Mouse (Mus musculus) MEL (cell line): ENCODE measurements around the gene Prss48. TPM values are rescaled to one million over a fixed set of nuclear protein-coding genes. Genes with fewer than 3 reads are reported as not detected.

Experiments used
- DNase-seq: peaks from one replicate; pipeline ENCODE4 v3.0.0; 2011; ENCODE audit warnings: low read depth, low spot score
- H3K27ac ChIP-seq: 2 replicates; pipeline ENCODE4 v1.5.1; 2012; ENCODE audit warnings: low read depth, mild to moderate bottlenecking, control low read depth, low read length, moderate library complexity; ENCODE audit not compliant: control insufficient read depth
- H3K27me3 ChIP-seq, 2 experiments: fragments of 150-350 bp in 1 of 2; sonication (generic) in 1 of 2; 2 replicates each; pipeline ENCODE4 v1.6.1; 2012; ENCODE audit warnings: low read length in 2 of 2, mild to moderate bottlenecking in 2 of 2, improper control_type of control experiment in 1 of 2, moderate library complexity in 1 of 2; ENCODE audit not compliant: insufficient read depth in 2 of 2, control insufficient read depth in 1 of 2
- H3K36me3 ChIP-seq, 2 experiments: 2 replicates each; pipeline ENCODE4 v1.6.1; 2012 to 2014; ENCODE audit warnings: low read length in 2 of 2, improper control_type of control experiment in 1 of 2, inconsistent platforms in 1 of 2, mild to moderate bottlenecking in 1 of 2; ENCODE audit not compliant: insufficient read depth in 2 of 2, control insufficient read depth in 1 of 2
- H3K4me1 ChIP-seq, 2 experiments: fragments of 150-350 bp in 1 of 2; sonication (generic) in 1 of 2; 2 replicates each; pipeline ENCODE4 v1.6.1; 2012; ENCODE audit warnings: low read length in 2 of 2, improper control_type of control experiment in 1 of 2, mild to moderate bottlenecking in 1 of 2; ENCODE audit not compliant: insufficient read depth in 2 of 2, control insufficient read depth in 1 of 2
- H3K4me3 ChIP-seq, 2 experiments: fragments of 150-350 bp in 1 of 2; sonication (generic) in 1 of 2; 2 replicates each; pipeline ENCODE4 v1.5.1; 2012; ENCODE audit warnings: low read depth in 2 of 2, low read length in 2 of 2, mild to moderate bottlenecking in 2 of 2, moderate library complexity in 2 of 2, control low read depth in 1 of 2, improper control_type of control experiment in 1 of 2; ENCODE audit not compliant: control insufficient read depth in 1 of 2, insufficient read depth in 1 of 2
- H3K79me2 ChIP-seq: 2 replicates; pipeline ENCODE4 v1.6.1; 2012; ENCODE audit warnings: mild to moderate bottlenecking, low read length, moderate library complexity; ENCODE audit not compliant: control insufficient read depth, poor library complexity, insufficient read depth
- H3K9ac ChIP-seq: 2 replicates; pipeline ENCODE4 v1.6.1; 2012; ENCODE audit warnings: low read depth, mild to moderate bottlenecking, control low read depth, low read length, moderate library complexity; ENCODE audit not compliant: control insufficient read depth, poor library complexity, severe bottlenecking
- H3K9me3 ChIP-seq: fragments of 150-350 bp; sonication (generic); replicated peaks from 2 replicates; pipeline ENCODE4 v1.6.1; 2012; ENCODE audit warnings: mild to moderate bottlenecking, low read length, improper control_type of control experiment, moderate library complexity; ENCODE audit not compliant: insufficient read depth
- BHLHE40 ChIP-seq: IDR thresholded peaks from 2 replicates; pipeline ENCODE4 v1.6.1; 2012; ENCODE audit warnings: low read depth, mild to moderate bottlenecking, inconsistent platforms, low read length, improper control_type of control experiment, borderline replicate concordance
- CHD1 ChIP-seq: IDR thresholded peaks from 2 replicates; pipeline ENCODE4 v1.6.1; 2012; ENCODE audit warnings: low read depth, mild to moderate bottlenecking, inconsistent platforms, low read length, improper control_type of control experiment
- CHD2 ChIP-seq: IDR thresholded peaks from 2 replicates; pipeline ENCODE4 v1.6.1; 2011; ENCODE audit warnings: low read length, improper control_type of control experiment
- ELF1 ChIP-seq: IDR thresholded peaks from 2 replicates; pipeline ENCODE4 v1.6.1; 2014; ENCODE audit warnings: low read depth, mild to moderate bottlenecking, inconsistent platforms, low read length, improper control_type of control experiment, moderate library complexity
- EP300 ChIP-seq, 2 experiments: IDR thresholded peaks; 2 replicates each; pipeline ENCODE4 v1.6.1; 2011; ENCODE audit warnings: improper control_type of control experiment in 2 of 2, low read length in 2 of 2, low read depth in 1 of 2, mild to moderate bottlenecking in 1 of 2
- GABPA ChIP-seq: IDR thresholded peaks from 2 replicates; pipeline ENCODE4 v1.6.1; 2012; ENCODE audit warnings: low read depth, mild to moderate bottlenecking, inconsistent platforms, low read length, improper control_type of control experiment, moderate library complexity
- GATA1 ChIP-seq: IDR thresholded peaks from 2 replicates; pipeline ENCODE4 v1.6.1; 2011; ENCODE audit warnings: low read depth, low read length, improper control_type of control experiment
- JUND ChIP-seq: IDR thresholded peaks from 2 replicates; pipeline ENCODE4 v1.6.1; 2011; ENCODE audit warnings: low read depth, mild to moderate bottlenecking, improper control_type of control experiment, low read length
- MAFK ChIP-seq: IDR thresholded peaks from 2 replicates; pipeline ENCODE4 v1.6.1; 2011; ENCODE audit warnings: low read depth, mild to moderate bottlenecking, low read length, improper control_type of control experiment, borderline replicate concordance
- MAX ChIP-seq: IDR thresholded peaks from 2 replicates; pipeline ENCODE4 v1.6.1; 2011; ENCODE audit warnings: low read length, improper control_type of control experiment
- MAZ ChIP-seq: IDR thresholded peaks from 2 replicates; pipeline ENCODE4 v1.6.1; 2012; ENCODE audit warnings: low read depth, mild to moderate bottlenecking, inconsistent platforms, low read length, improper control_type of control experiment
- MEF2A ChIP-seq: IDR thresholded peaks from 2 replicates; pipeline ENCODE4 v1.6.1; 2014; ENCODE audit warnings: low read depth, mild to moderate bottlenecking, inconsistent platforms, low read length, improper control_type of control experiment; ENCODE audit not compliant: poor library complexity, insufficient replicate concordance, severe bottlenecking; ENCODE audit errors: extremely low read depth
- MXI1 ChIP-seq: IDR thresholded peaks from 2 replicates; pipeline ENCODE4 v1.6.1; 2011; ENCODE audit warnings: mild to moderate bottlenecking, low read depth, low read length, improper control_type of control experiment
- MYB ChIP-seq: IDR thresholded peaks from 2 replicates; pipeline ENCODE4 v1.6.1; 2011; ENCODE audit warnings: mild to moderate bottlenecking, low read depth, low read length, improper control_type of control experiment
- MYC ChIP-seq: IDR thresholded peaks from 2 replicates; pipeline ENCODE4 v1.6.1; 2011; ENCODE audit warnings: low read depth, mild to moderate bottlenecking, low read length, improper control_type of control experiment, moderate library complexity
- POLR2AphosphoS2 ChIP-seq: IDR thresholded peaks from 2 replicates; pipeline ENCODE4 v1.6.1; 2011; ENCODE audit warnings: low read length, improper control_type of control experiment
- RCOR1 ChIP-seq: IDR thresholded peaks from 2 replicates; pipeline ENCODE4 v1.6.1; 2012; ENCODE audit warnings: low read depth, mild to moderate bottlenecking, inconsistent platforms, low read length, improper control_type of control experiment
- TAL1 ChIP-seq: IDR thresholded peaks from 2 replicates; pipeline ENCODE4 v1.6.1; 2012; ENCODE audit warnings: mild to moderate bottlenecking, inconsistent platforms, low read length, moderate library complexity, mixed read lengths
- TBP ChIP-seq: IDR thresholded peaks from 2 replicates; pipeline ENCODE4 v1.8.0; 2011; ENCODE audit warnings: low read depth, low read length, improper control_type of control experiment
- TCF12 ChIP-seq: IDR thresholded peaks from 2 replicates; pipeline ENCODE4 v1.6.1; 2014; ENCODE audit warnings: low read depth, mild to moderate bottlenecking, inconsistent platforms, low read length, improper control_type of control experiment, moderate library complexity
- USF2 ChIP-seq, 2 experiments: IDR thresholded peaks; 2 replicates each; pipeline ENCODE4 v1.6.1; 2011 to 2012; ENCODE audit warnings: improper control_type of control experiment in 2 of 2, low read length in 2 of 2, borderline replicate concordance in 1 of 2, inconsistent platforms in 1 of 2, low read depth in 1 of 2, mild to moderate bottlenecking in 1 of 2; ENCODE audit not compliant: insufficient read depth in 1 of 2
- ZC3H11A ChIP-seq: IDR thresholded peaks from 2 replicates; pipeline ENCODE4 v1.6.1; 2012; ENCODE audit warnings: low read depth, mild to moderate bottlenecking, inconsistent platforms, low read length, improper control_type of control experiment
- ZKSCAN1 ChIP-seq: IDR thresholded peaks from 2 replicates; pipeline ENCODE4 v1.6.1; 2012; ENCODE audit warnings: low read depth, mild to moderate bottlenecking, inconsistent platforms, low read length, improper control_type of control experiment, moderate library complexity
- ZMIZ1 ChIP-seq: IDR thresholded peaks from 2 replicates; pipeline ENCODE4 v1.6.1; 2012; ENCODE audit warnings: low read depth, mild to moderate bottlenecking, inconsistent platforms, low read length, improper control_type of control experiment, moderate library complexity
- ZNF384 ChIP-seq: IDR thresholded peaks from 2 replicates; pipeline ENCODE4 v1.6.1; 2012; ENCODE audit warnings: low read depth, mild to moderate bottlenecking, inconsistent platforms, low read length, improper control_type of control experiment
- polyA plus RNA-seq, 2 experiments: library from polyadenylated mRNA; stranded (reverse) in 1 of 2; unstranded in 1 of 2; fragments of >175 nt in 1 of 2; fragments of >200 nt in 1 of 2; gene quantifications; 2 replicates each; pipeline versions ENCODE4 v1.2.1 to v1.2.4; 2012; ENCODE audit warnings: low replicate concordance in 2 of 2, low read depth in 1 of 2; ENCODE audit not compliant: insufficient read length in 2 of 2, insufficient read depth in 1 of 2, missing spikeins in 1 of 2
- total RNA-seq: library from RNA; depleted of rRNA; stranded (reverse); fragments of 300-350 nt; gene quantifications from 2 replicates; pipeline ENCODE4 v1.2.3, GENCODE M21; 2012

Prss48 gene
- total and polyA plus RNA-seq, 3 experiments, result not detected

DNA sequence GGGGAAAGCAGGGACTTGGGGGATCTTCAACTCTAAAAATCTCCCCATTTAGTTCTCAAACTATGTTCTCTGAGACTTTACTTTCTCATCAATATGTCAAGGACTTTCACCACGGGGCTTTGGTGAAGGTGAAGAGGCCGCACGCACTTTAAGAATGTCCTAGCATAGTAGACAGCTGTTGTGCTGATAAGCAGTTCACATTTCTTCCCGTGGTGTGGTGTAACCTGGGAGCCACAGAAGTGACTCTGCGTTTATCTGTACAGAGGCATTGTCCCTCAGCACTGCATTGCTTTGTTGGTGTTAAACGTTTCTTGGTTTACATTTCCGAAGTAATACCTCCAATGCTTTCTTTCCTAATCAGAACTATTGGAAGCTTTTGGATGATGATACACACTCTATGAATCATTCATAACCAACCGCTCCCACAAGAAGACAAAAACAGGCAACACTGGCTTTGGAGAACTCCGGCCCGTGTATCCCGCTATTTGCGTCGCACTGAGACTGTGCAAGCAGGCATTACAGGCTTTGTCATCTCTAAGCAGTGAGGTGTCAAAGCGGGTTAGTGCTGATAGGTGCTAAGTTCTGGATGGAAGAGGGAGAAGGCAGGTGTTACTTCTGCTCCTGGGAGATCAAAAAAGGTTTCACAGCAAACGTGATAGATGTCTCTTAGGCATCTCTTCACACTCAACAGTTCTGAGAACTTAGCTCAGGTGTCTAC, 26.5 kb upstream of the Prss48 start:
- no peaks in the 10 kb centered on the region for H3K9me3 ChIP-seq
- H3K9ac ChIP-seq, result no peak overlapping the region
- TF ChIP-seq GABPA, result no peak
- no peak for TF ChIP-seq MEF2A
- no peak for TF ChIP-seq GATA1
- no peak for TF ChIP-seq JUND
- TF ChIP-seq RCOR1, result no peak
- TF ChIP-seq ZNF384, result no peak
- no peak overlapping the region for H3K4me3 ChIP-seq
- no peaks in the 10 kb centered on the region for H3K4me1 ChIP-seq
- no peaks in the 10 kb centered on the region for H3K79me2 ChIP-seq
- H3K27me3 ChIP-seq, result no peaks in the 10 kb centered on the region
- no peak for DNase-seq
- no peaks in the 10 kb centered on the region for H3K36me3 ChIP-seq
- no peak overlapping the region for H3K27ac ChIP-seq

DNA sequence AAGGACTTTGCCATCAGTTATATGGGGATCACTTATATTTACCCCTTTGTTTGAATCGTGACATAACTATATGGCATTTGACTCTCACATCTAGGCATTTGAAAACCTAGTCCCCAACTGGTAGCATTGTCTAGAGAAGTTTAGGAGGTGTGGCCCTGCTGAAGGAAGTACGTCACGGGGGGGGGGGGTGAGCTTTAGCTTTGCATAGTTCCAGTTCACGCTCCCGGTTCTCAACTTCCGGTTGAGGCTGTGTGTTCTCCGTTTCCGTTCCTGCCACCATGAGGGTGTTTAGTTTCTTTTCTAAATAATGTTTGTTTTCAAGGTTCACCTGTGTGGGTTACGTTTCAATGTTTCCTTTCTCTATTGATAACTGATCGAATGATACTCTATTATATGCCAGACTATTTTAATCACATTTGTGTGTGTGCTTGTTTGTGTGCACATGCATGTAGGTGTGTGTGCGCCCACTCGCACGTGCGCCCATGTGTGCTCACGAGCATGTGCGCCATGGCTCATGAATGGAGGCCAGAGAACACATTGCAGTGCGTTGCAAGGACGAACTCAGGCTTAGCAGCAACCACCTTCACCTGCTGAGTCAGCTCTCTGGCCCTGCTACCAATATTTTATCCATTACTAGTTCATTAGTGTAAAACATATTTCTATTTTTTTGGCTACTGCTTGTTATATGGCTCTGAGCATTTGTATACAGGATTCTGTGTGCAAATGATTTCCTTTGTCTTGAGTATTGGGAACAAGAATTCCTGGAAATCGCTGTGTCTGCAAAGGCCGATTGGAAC, 23.2 kb upstream of the Prss48 start:
- H3K4me3 ChIP-seq, result no peak overlapping the region

GRCm38 (mm10) chr3:86024065-86024795, 21.9 kb upstream of the Prss48 start:
- DNase-seq, result no peak
- H3K36me3 ChIP-seq, result no peaks in the 10 kb centered on the region
- no peaks in the 10 kb centered on the region for H3K9me3 ChIP-seq
- no peaks in the 10 kb centered on the region for H3K79me2 ChIP-seq
- H3K4me3 ChIP-seq, result no peak overlapping the region
- H3K27ac ChIP-seq, result no peak overlapping the region
- no peaks in the 10 kb centered on the region for H3K4me1 ChIP-seq
- H3K9ac ChIP-seq, result no peak overlapping the region
- no peaks in the 10 kb centered on the region; a peak in 1 of 4 replicates for H3K27me3 ChIP-seq
- no peak for TF ChIP-seq POLR2AphosphoS2
- TF ChIP-seq BHLHE40, result no peak
- no peak for TF ChIP-seq MAFK
- TF ChIP-seq TCF12, result no peak
- TF ChIP-seq USF2 (IDR thresholded peaks at IDR 0.05; ENCODE audit: borderline replicate concordance in 1 of 2, insufficient read depth in 1 of 2, low read depth in 1 of 2, low read length in 2 of 2), result no peak
- no peak for TF ChIP-seq CHD1
- no peak for TF ChIP-seq GATA1
- no peak for TF ChIP-seq ZMIZ1
- no peak for TF ChIP-seq MAX
- TF ChIP-seq TAL1, result no peak
- TF ChIP-seq MAZ, result no peak
- TF ChIP-seq CHD2, result no peak
- TF ChIP-seq ELF1, result no peak

More for the DNA sequence above, 23.2 kb upstream of the Prss48 start:
- no peaks in the 10 kb centered on the region for H3K36me3 ChIP-seq
- DNase-seq, result no peak
- H3K9ac ChIP-seq, result no peak overlapping the region
- no peaks in the 10 kb centered on the region; a peak in 1 of 4 replicates for H3K27me3 ChIP-seq
- TF ChIP-seq MYB (no peak), MXI1 (no peak), POLR2AphosphoS2 (no peak), ELF1 (no peak), ZKSCAN1 (no peak), EP300 (IDR thresholded peaks at IDR 0.05; ENCODE audit: low read depth in 1 of 2, low read length in 2 of 2) (no peak), TBP (no peak), BHLHE40 (no peak), ZC3H11A (no peak), MYC (no peak), CHD1 (no peak)
- no peaks in the 10 kb centered on the region for H3K4me1 ChIP-seq
- H3K27ac ChIP-seq, result no peak overlapping the region
- H3K79me2 ChIP-seq, result no peaks in the 10 kb centered on the region
- no peaks in the 10 kb centered on the region for H3K9me3 ChIP-seq
